Mouse (Mus musculus) small intestine, adult 2 months (tissue): ENCODE data around the gene Syna. TPM values are rescaled to one million over a fixed set of nuclear protein-coding genes. Genes with fewer than 3 reads are reported as not detected.

Source experiments
- H3K27ac ChIP-seq: fragments of 200-500 bp; 2 replicates; pipeline ENCODE4 v1.5.1; 2012; ENCODE audit warnings: low read depth, low read length, control low read depth, inconsistent platforms; ENCODE audit not compliant: insufficient read depth
- H3K27me3 ChIP-seq: fragments of 200-500 bp; 2 replicates; pipeline ENCODE4 v1.6.1; 2012; ENCODE audit warnings: mild to moderate bottlenecking, moderate library complexity, low read length, inconsistent platforms; ENCODE audit not compliant: control insufficient read depth, insufficient read depth
- H3K36me3 ChIP-seq: fragments of 200-500 bp; 2 replicates; pipeline ENCODE4 v1.6.1; 2012; ENCODE audit warnings: mild to moderate bottlenecking, low read length, control low read depth, inconsistent platforms; ENCODE audit not compliant: control insufficient read depth, insufficient read depth
- H3K4me1 ChIP-seq: fragments of 200-500 bp; 2 replicates; pipeline ENCODE4 v1.6.1; 2012; ENCODE audit warnings: low read length, inconsistent platforms, mixed read lengths; ENCODE audit not compliant: control insufficient read depth, insufficient read depth, insufficient read length
- H3K4me3 ChIP-seq: fragments of 200-500 bp; 2 replicates; pipeline ENCODE4 v1.5.1; 2012; ENCODE audit warnings: low read depth, mild to moderate bottlenecking, control low read depth, inconsistent platforms, low read length, moderate library complexity
- CTCF ChIP-seq: fragments of 200-500 bp; IDR thresholded peaks from 2 replicates; pipeline ENCODE4 v1.5.1; 2012; ENCODE audit warnings: low read depth, mild to moderate bottlenecking, control low read depth, inconsistent platforms, low read length, moderate library complexity, mixed read lengths; ENCODE audit not compliant: insufficient replicate concordance, insufficient read length; ENCODE audit errors: extremely low read depth
- POLR2A ChIP-seq: fragments of 200-500 bp; IDR thresholded peaks from 2 replicates; pipeline ENCODE4 v1.6.1; 2012; ENCODE audit warnings: low read depth, mild to moderate bottlenecking, control low read depth, inconsistent platforms, low read length, moderate library complexity
- WGBS: fragments of 180-500 bp; shearing (Covaris S2); methylation state at CpG from one replicate; pipeline ENCODE4 v1.1.7; 2018; 5-methylcytosine and 5-hydroxymethylcytosine counted together
- polyA plus RNA-seq: library from polyadenylated mRNA; depleted of rRNA; stranded (reverse); fragments of >200 nt; gene quantifications from 2 replicates; pipeline ENCODE4 v1.2.3, GENCODE M21; 2012

Gene Syna
- polyA plus RNA-seq, 1 experiment, result 1.6 TPM

DNA sequence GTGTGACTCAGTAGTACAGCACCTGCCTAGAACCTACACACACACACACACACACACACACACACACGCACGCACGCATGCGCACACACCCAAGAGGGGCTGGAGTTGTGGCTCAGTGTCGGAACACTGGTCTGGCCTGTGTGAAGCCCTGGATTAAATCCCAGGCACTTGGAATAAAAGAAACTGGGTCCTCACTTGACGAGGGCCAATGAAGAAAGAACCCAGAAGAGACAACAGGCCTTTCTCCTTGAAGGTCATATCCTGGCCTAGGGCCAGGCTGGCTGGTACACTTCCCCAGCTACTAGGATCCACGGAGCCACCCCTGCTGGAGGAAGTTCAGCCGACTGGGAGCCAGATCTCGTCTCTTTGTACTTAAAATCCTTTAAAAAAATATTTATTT, 28.4 kb downstream of the Syna start:
- Histone ChIP-seq H3K36me3 (peaks cover 43% of the 10 kb centered on the region), H3K4me3 (no peak overlapping the region), H3K27ac (no peak overlapping the region), H3K4me1 (peaks cover 5% of the 10 kb centered on the region; the same call in 1 of the 2 replicates), H3K27me3 (no peaks in the 10 kb centered on the region)
- TF ChIP-seq POLR2A, result no peak
- TF ChIP-seq CTCF, result no peak
- 73% methylated on average over 9 of the region's 9 CpGs for WGBS

DNA sequence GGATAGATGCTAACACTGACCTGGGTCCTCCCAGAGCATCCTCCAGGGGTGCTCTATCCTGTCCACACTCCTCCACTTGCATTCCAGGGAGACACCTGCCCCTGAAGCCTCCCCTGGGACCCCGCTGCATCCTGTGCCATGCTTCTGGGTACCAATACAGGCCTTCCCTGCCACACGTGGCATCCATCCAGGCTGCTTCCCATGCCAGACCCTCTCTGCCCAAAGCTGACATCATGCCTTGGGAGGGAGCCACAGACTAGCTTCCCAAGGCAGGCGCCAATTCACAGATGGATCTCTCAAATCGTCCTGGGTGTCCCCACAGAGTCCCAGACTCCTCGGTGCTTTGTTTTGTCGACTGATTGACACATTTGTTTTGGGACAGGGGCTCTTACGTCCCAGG, 29.1 kb downstream of the Syna start:
- H3K27me3 ChIP-seq, result no peaks in the 10 kb centered on the region
- no peak overlapping the region for H3K27ac ChIP-seq
- H3K4me1 ChIP-seq, result peaks cover 5% of the 10 kb centered on the region; the same call in 1 of the 2 replicates
- peaks cover 48% of the 10 kb centered on the region for H3K36me3 ChIP-seq
- H3K4me3 ChIP-seq, result no peak overlapping the region
- TF ChIP-seq POLR2A (no peak), CTCF (no peak)
- WGBS, result 81% methylated on average over 7 of the region's 7 CpGs

DNA sequence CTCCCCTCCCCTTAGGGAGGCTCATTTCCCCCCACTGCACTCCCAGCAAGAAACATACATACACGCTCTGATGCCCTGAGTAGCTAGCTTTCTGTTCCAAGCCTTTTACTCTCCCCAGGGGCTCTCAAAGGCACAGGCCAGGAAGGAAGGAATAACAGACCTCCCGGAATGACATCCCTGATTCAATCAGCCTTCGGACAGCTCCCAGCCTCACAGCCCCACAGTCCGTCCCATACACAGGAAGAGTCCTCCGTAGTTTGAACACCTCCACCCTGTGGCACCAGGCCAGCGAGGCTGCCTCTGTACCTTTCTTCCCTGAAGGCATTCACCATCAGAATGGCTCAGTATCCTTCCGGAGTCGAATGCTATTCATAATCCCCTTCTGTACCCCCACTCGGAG, 31.5 kb downstream of the Syna start:
- no peak overlapping the region for H3K27ac ChIP-seq
- peaks cover 5% of the 10 kb centered on the region; the same call in 1 of the 2 replicates for H3K4me1 ChIP-seq
- 69% methylated on average over 9 of the region's 9 CpGs for WGBS
- no peak overlapping the region for H3K4me3 ChIP-seq
- peaks cover 32% of the 10 kb centered on the region for H3K36me3 ChIP-seq
- no peak for TF ChIP-seq POLR2A
- TF ChIP-seq CTCF, result no peak
- H3K27me3 ChIP-seq, result no peaks in the 10 kb centered on the region

DNA sequence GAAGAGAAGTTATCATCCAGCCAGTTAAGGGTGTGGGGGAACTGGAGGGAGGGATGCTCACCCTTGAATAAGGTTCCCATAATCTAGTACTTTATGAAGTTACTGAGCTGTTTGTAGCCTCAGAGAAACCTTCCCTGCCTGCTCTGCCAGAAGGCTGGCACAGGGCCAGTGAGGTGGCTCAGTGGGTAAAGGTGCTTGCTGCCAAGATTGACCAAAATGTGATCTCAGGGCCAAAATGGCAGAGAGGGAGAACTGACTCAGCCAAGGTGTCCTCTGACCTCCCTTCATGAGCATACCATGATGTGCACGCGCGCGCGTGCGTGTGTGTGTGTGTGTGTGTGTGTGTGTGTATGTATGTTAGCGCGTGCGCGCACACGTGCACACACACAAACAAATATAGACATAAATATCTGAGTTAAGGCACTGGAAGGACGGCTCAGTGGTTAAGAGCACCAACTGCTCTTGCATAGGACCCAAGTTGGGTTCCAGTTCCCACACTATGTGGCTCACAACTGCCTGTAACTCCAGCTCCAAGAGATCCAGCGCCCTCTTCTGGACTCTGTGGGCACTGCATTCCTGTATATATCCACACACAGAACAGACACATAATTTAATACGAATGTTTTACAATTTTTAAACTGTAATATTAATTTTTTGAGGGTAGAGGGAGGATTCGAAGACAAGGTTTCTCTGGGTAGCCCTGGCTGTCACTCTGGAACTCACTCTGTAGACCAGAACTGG, 33.8 kb downstream of the Syna start:
- Histone ChIP-seq H3K27me3 (no peaks in the 10 kb centered on the region), H3K4me3 (no peak overlapping the region), H3K36me3 (peaks cover 41% of the 10 kb centered on the region), H3K27ac (no peak overlapping the region), H3K4me1 (peaks cover 5% of the 10 kb centered on the region; the same call in 1 of the 2 replicates)
- WGBS, result 93% methylated on average over 15 of the region's 15 CpGs
- TF ChIP-seq CTCF (peak; percentile 43; the same call in 1 of the 2 replicates), POLR2A (no peak)

DNA sequence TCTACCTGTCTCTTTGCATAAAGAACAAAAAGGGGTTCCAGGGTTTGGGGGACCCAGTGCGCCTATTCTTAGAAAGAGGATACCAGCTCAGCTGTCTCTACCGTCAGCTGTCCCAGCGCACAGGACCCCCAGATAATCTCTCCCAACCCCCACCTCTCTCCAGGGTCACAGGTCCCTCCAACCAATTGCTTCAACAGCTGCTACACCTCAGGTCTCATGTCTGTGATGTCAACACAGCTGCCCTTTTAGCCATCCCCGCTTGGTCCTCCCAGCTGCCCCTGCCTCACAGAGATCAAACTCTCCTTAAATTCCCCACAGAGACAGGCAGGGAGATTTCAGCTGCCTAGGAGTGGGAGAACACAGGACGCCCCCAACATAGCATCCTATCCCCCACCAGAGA, 36.2 kb downstream of the Syna start:
- peaks cover 50% of the 10 kb centered on the region for H3K36me3 ChIP-seq
- H3K27ac ChIP-seq, result no peak overlapping the region
- WGBS, result 95% methylated on average over 5 of the region's 5 CpGs
- no peaks in the 10 kb centered on the region for H3K27me3 ChIP-seq
- TF ChIP-seq POLR2A (no peak), CTCF (no peak)
- H3K4me3 ChIP-seq, result no peak overlapping the region
- H3K4me1 ChIP-seq, result peaks cover 5% of the 10 kb centered on the region; the same call in 1 of the 2 replicates

DNA sequence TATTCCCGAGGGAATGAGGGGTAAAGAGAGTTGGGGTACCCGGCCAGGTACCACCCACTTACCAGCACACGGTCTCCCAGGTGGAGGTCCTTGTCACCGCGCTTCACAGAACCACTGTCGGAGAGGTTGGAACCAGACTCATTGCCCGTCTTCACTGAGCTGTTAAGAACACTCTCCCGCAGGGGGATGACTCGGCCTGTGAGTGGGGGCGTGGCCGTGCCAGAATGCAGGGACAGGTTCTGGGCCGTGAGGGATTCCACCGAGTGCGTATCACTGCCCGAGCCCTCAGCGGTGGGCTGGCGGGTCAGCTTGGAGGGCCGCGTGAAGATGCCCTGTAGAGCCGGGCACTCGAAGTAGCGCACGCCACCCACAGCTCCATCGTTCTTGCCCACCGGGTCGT, 37.4 kb downstream of the Syna start:
- H3K27ac ChIP-seq, result no peak overlapping the region
- H3K4me1 ChIP-seq, result no peaks in the 10 kb centered on the region
- no peak for TF ChIP-seq POLR2A
- no peak for TF ChIP-seq CTCF
- 93% methylated on average over 26 of the region's 26 CpGs for WGBS
- no peak overlapping the region for H3K4me3 ChIP-seq
- H3K36me3 ChIP-seq, result peaks cover 56% of the 10 kb centered on the region
- no peaks in the 10 kb centered on the region for H3K27me3 ChIP-seq

DNA sequence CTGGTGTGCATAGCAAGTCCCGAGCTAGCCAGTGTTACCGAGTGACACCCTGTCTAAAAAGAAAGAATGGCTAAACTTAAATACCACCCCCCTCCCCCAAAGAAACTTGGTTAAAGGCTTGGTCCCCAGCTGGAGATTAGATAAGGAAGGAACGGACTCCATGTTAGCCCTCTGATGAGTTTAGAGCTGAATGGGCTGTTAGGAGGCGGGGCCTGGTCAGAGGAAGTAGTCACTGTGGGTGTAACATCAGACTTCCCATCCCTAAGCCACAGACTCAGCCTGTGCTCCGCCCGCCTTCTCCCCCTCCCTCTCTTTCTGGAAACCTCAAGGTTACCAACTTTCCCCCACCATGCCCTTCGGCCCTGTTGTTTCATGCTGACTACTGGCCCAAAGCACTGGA, 38.2 kb downstream of the Syna start:
- no peaks in the 10 kb centered on the region for H3K4me1 ChIP-seq
- H3K36me3 ChIP-seq, result peaks cover 61% of the 10 kb centered on the region
- WGBS, result 81% methylated on average over 7 of the region's 7 CpGs
- H3K27ac ChIP-seq, result no peak overlapping the region
- no peak overlapping the region for H3K4me3 ChIP-seq
- TF ChIP-seq POLR2A (no peak), CTCF (no peak)
- no peaks in the 10 kb centered on the region for H3K27me3 ChIP-seq

DNA sequence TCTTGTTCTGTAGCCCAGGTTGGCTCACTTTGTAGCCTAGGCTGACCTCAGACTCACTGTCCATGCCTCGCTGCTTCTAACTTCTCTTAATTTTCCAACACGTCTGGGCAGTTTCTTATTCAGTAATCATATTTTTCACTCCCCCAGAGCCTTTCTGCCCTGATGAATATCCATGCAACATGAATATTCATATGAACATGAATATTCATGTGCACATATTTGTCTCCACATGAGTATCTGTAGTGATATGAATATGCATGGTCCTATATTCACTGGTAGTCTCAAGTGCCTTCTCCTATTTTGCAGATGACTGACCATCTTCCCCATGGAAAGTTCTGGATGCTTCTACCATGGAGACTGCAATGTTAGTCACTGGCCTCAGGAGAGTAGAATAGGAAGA, 38.8 kb downstream of the Syna start:
- H3K27ac ChIP-seq, result no peak overlapping the region
- TF ChIP-seq POLR2A, result no peak
- no peak for TF ChIP-seq CTCF
- H3K36me3 ChIP-seq, result peaks cover 63% of the 10 kb centered on the region
- H3K27me3 ChIP-seq, result no peaks in the 10 kb centered on the region
- no peaks in the 10 kb centered on the region for H3K4me1 ChIP-seq
- 92% methylated on average over 2 of the region's 2 CpGs for WGBS
- no peak overlapping the region for H3K4me3 ChIP-seq
